Mouse (Mus musculus) heart, adult 18-20 months (tissue): ENCODE results near the gene Trmt13. TPM values are rescaled to one million over a fixed set of nuclear protein-coding genes. Genes with fewer than 3 reads are reported as not detected.

Source experiments
- DNase-seq, 2 experiments: peaks; one replicate each; pipeline ENCODE4 v3.0.0; 2021 to 2022; ENCODE audit warnings: mixed read lengths in 1 of 2
- total RNA-seq, 2 experiments: library from RNA; stranded (reverse); gene quantifications; 2 replicates each; pipeline ENCODE4 v1.2.3; 2021

Gene Trmt13
- total RNA-seq, 2 experiments from 2014 or later: 4.8 to 5.3 TPM

GRCm38 (mm10) chr3:116547430-116547829 lies 67.0 kb downstream of the Trmt13 start:
- DNase-seq: no peak

- DNase-seq: peak in 1 of 2 experiments; percentile 10
Observed at GRCm38 (mm10) chr3:116542532-116542931, 71.9 kb downstream of the Trmt13 start.

GRCm38 (mm10) chr3:116542070-116542469 lies 72.3 kb downstream of the Trmt13 start:
- DNase-seq: no peak

GRCm38 (mm10) chr3:116537200-116537573 lies 77.2 kb downstream of the Trmt13 start:
- DNase-seq: no peak

GRCm38 (mm10) chr3:116536428-116537199 lies 77.8 kb downstream of the Trmt13 start:
- DNase-seq: peak; percentile 67 to 76

Other genes with a start within 250 kb of the Trmt13 start
- gene Cdc14a, start 190.6 kb downstream of the Trmt13 start, total RNA-seq: 1 to 10 TPM; 2.6 to 3.9 TPM
- 10 to 100 TPM; 19.9 to 22.7 TPM for gene Rtca, start 106.4 kb downstream of the Trmt13 start, total RNA-seq
- gene Dbt, start 101.5 kb downstream of the Trmt13 start, total RNA-seq: 10 to 100 TPM; 51.0 to 54.6 TPM
- 10 to 100 TPM; 75.5 to 77.6 TPM for gene Lrrc39, start 51.6 kb downstream of the Trmt13 start, total RNA-seq
- 1 to 10 TPM; 1.6 to 2.2 TPM for gene Sass6, start 19.6 kb downstream of the Trmt13 start, total RNA-seq
- 10 to 100 TPM; 15.9 to 18.4 TPM for gene Mfsd14a, start 48.1 kb upstream of the Trmt13 start, total RNA-seq
- not detected for gene Gm43191, start 66.7 kb upstream of the Trmt13 start, total RNA-seq
- gene Slc35a3, start 98.2 kb upstream of the Trmt13 start, total RNA-seq: 10 to 100 TPM; 10.7 to 11.1 TPM
- 100 to 1,000 TPM; 189 to 193 TPM for gene Agl, start 193.6 kb upstream of the Trmt13 start, total RNA-seq
- gene Frrs1, start 244.9 kb upstream of the Trmt13 start, total RNA-seq: 1 to 10 TPM; 2.6 to 4.8 TPM